Mouse (Mus musculus) layer of hippocampus, postnatal 36 days (tissue): ENCODE data around the gene Sirpa. TPM values are rescaled to one million over a fixed set of nuclear protein-coding genes. Genes with fewer than 3 reads are reported as not detected.

Experiments
- DNase-seq, 2 experiments: peaks; one replicate each; pipeline ENCODE4 v3.0.0; 2022
- total RNA-seq, 2 experiments: library from RNA; stranded (reverse); gene quantifications; 2 replicates each; pipeline ENCODE4 v1.2.3; 2021

The Sirpa gene
- total RNA-seq, 2 experiments from 2014 or later: 272 to 282 TPM

- no peak for DNase-seq
Measured at GRCm38 (mm10) chr2:129584905-129585304, 7.7 kb upstream of the Sirpa start.

GRCm38 (mm10) chr2:129585904-129586514, 6.6 kb upstream of the Sirpa start:
- no peak for DNase-seq

GRCm38 (mm10) chr2:129587241-129587640, 5.4 kb upstream of the Sirpa start:
- DNase-seq: no peak

DNA sequence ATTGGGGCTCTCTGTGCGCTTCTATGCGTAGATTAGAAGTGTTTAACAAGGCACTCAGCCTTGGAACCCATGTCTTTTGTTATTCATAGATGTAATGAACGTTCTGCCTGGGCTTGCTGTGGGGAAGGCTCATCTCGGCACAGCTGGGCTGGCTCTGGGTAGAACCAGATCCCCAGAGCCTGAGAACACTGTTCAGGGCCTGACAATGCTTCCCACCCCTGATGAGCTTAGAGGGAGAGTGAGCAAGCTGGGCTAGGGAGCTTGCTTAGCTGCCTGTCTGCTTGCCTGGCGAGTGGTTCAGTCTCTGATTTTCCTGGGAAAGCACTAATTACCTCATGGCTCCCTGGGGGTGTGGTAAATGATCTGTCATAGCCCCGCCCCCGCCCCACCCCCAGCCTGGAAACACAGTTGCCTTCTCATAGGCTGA, 4.8 kb upstream of the Sirpa start:
- no peak for DNase-seq

- DNase-seq: no peak
Measured at GRCm38 (mm10) chr2:129591897-129592296, 738 bp upstream of the Sirpa start.

GRCm38 (mm10) chr2:129593141-129593875, 673 bp downstream of the Sirpa start:
- peak; percentile 87 to 90 for DNase-seq

DNA sequence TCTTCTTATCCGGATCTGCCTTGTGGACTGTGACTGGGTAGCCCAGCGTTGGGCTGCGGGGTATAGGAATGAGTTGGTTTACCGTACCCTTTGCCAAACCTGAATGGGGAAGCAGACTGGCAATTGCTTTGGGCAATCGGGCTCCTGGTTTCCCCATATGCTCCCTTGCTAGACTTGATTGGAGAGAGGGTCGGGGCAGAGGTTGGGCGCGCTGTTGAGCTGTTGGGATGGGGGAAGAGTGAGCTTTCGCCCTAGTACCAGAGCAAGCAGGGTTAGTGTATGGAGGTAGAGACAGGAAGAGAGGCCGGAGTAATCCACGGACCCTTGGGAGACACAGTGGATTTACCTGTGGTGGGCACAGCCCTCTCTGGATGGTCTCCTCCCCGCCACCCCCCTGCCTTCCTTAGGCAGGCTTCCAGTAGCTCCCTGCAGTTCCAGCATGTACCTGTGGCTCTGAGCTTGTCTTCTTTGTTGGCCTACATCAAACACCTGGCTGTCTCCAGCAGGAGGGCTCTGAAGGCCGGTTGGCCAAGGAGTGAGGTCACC, 1.3 kb downstream of the Sirpa start:
- no peak for DNase-seq

DNA sequence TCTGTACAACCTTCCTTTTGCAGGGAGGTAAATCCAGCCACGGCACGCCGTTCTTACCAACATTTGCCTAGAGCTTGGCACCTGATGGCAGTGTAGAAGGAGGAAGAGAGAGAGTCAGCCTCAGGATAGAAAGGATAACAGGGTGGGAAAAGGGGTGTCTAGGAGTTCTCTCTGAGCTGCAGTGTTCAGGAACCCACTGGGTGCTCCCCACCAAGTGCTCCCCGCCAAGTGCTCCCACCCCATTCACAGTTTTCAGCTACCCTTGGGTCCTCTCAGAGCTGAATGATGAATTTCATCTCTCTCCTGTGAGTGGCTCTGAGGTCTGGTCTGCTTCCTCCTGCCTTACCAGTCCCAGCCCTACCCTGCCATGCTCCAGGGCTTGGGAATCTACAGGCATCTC, 1.9 kb downstream of the Sirpa start:
- DNase-seq: no peak

- no peak for DNase-seq
Measured at GRCm38 (mm10) chr2:129595206-129595605, 2.6 kb downstream of the Sirpa start.

DNA sequence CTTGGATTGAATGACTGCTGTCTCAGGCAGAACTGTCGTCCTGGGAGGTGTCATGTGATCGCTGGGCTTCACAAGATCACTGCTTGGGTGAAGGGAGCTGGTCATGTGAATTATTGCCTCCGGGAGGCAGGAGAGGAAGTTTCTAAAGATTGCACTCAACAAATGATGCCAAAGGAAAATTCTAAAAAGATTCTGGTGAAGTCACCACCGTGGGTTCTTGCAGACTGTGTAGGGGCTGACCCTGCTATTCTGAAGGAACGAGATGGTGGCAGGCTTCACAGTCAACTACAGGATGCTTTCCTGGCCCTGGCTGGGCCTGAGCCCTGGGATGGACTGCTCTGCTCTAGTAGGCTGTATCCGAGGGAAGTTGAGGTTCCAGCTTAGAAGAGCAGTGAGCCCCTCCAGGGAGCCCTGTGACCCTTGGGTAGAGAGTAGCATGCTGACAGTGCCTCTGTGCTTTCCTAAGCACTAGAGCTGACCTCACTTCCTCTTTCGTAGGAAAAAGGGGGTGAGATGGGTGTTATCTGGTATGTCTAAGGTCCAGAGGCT, 3.1 kb downstream of the Sirpa start:
- DNase-seq: no peak

- peak in 1 of 2 experiments; percentile 55 for DNase-seq
Measured at GRCm38 (mm10) chr2:129596555-129597172, 4.0 kb downstream of the Sirpa start.

DNA sequence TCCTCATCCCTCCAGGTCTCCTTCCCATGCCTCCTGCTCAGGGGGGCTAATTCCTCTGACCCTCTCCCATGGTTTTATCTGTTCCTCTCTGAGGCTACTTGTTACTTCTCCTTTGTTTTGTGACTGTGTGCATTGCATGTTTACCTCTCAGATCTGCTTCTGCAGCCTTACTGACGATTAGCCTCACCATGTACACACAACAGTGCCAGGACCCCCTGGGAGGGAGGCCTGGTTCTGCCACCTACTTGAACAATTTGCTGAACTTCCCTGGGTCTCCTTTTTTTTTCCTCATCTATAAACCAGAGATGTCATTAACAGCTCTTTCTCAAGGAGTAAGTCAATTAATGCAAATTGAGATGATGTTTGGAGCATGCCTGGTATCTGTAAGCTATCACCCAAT, 4.9 kb downstream of the Sirpa start:
- no peak for DNase-seq

DNA sequence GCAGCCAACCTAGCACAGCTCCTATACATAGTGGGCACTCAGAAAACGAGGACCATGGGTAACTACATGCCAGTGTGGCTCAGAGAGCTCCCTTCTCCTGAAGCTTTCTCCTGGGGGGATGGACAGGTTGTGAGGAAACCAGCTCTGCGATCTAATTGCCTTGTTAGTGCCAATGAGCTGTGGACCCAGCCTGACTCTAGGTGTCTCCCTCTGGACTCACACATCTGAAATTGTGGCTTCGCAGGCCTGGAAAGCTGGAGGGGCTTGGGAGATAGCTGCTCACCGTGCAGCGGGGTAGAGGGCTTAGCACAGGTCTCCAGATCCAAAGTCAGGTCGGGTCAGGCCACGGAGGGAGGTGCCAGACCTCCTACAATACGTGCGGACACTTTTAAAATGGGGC, 5.5 kb downstream of the Sirpa start:
- DNase-seq: no peak

GRCm38 (mm10) chr2:129599231-129600084, 6.8 kb downstream of the Sirpa start:
- no peak for DNase-seq

GRCm38 (mm10) chr2:129601059-129601650, 8.5 kb downstream of the Sirpa start:
- no peak for DNase-seq

DNA sequence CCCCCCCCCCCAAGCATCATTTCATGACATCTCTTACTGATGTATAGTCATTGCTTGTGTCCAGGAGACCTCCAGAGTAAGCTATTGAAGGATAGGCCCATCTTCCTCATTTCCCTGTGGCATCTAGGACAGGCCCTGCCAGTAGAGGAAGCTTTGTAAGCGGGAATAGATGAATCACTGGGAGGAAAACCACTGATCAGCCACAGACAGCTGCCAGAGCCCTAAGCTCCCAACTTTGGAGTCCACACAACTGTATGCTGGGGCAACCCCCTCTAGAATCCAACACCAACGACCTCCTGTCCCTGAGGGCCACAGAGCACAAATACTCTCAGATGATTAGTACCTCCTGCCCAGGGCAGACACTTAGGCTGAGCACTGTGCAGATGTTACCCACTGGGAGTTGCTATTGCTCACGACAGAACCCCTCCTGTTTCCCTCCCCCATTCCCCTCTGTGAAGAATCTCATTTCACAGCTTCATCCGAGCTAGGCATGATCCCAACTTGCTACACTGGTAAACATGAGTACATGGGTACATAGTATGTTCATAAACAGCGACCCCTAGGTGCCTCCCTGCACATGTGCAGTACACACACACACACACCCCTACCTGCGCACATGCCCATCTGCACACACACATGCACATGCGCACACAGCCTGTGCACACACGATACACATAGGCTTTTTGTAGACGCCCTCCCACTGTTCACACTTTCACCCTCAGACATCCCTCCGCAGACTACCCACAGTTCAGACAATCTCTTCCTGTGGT, 9.4 kb downstream of the Sirpa start:
- DNase-seq: no peak

DNA sequence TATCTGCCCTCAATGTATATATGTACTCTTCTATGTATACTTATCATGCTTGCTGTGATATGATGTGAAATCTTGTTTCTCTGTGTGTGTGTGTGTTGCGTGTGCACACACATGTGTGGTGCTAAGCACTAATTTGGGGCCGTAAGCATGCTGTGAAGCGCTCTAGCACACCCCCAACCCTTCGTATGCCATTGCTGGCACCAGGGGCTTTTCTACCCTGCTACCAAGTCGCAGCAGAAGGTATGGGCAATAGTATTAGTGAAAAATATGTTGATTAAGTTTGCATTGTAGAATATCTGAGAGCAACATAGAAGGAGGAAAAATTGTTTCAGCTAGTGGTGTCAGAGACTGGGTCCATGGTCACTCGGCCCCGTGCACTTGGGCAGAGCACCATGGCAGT, 10.2 kb downstream of the Sirpa start:
- DNase-seq: no peak

DNA sequence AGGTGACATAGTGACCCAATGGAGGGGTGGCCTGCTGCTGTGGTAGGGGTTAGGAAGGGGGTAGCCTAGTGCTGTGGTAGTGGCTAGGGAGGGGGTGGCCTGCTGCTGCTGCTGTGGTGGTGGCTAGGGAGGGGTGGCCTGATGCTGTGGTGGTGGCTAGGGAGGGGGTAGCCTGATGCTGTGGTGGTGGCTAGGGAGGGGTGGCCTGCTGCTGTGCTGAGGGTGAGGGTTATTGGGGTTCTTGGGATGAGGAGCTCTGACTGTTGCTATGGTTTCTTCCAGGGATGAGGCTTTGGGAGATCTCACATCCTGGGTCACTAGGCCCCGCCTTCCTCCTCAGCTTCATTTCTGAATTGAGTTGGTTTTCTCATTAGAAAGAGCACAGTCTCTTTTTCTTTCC, 10.9 kb downstream of the Sirpa start:
- no peak for DNase-seq

- no peak for DNase-seq
Measured at GRCm38 (mm10) chr2:129604032-129604431, 11.4 kb downstream of the Sirpa start.

DNA sequence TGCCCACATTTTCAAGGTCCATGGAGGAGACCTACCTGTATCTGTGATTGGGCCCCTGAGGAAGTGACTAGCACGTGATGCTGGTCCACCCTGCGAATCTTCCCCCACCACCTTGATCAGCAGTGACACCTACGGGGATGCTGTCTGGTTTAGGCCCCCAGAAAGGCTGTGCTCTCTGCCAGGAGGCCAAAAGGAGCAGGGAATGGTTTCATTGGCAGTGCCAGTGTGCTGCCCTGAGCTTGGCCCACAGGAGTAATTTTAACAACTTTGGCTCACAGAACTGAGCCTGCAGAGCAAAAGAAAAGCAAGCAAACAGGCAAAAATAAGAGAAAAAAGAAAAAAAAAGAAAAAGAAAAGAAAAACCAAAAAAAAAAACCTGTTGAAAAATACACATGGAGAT, 13.2 kb downstream of the Sirpa start:
- DNase-seq: no peak

DNA sequence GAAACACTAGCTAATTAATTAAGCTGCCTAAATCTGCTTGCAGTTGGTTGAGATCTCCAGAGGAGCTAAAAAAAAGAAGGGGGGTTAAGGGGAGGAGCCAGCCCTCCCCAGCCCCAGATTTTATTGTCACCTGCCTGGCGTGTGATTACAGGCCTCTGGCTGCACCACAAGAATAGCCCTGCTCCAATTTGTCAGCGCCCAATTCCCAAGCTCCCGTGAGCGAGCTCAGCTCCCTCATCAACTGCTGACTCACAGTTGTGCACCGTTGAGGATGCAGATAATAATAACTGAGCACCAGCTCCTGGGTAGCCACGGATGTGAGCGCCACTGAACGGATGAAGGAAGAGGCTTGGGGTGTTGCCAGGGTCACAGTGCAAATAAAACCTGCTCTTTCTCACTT, 13.6 kb downstream of the Sirpa start:
- DNase-seq: no peak
